Mouse (Mus musculus) ES-E14 (cell line): Measurements from ENCODE around the gene Eif2d. TPM values are rescaled to one million over a fixed set of nuclear protein-coding genes. Genes with fewer than 3 reads are reported as not detected.

Experiments used
- DNase-seq: peaks from one replicate; pipeline ENCODE4 v3.0.0-alpha.2; 2013; ENCODE audit warnings: low read depth, low spot score
- H3K27ac ChIP-seq: 2 replicates; pipeline ENCODE4 v1.5.1; 2012; ENCODE audit warnings: low read depth, mild to moderate bottlenecking, low read length, moderate library complexity, mixed read lengths; ENCODE audit not compliant: poor library complexity, insufficient read depth, severe bottlenecking
- H3K36me3 ChIP-seq: 2 replicates; pipeline ENCODE4 v1.6.1; 2012; ENCODE audit warnings: mild to moderate bottlenecking, low read length, moderate library complexity, mixed read lengths; ENCODE audit not compliant: control insufficient read depth, poor library complexity, insufficient read depth, severe bottlenecking
- H3K4me1 ChIP-seq, 2 experiments: fragments of 150-350 bp in 1 of 2; sonication (generic) in 1 of 2; 2 replicates each; pipeline ENCODE4 v1.6.1; 2012; ENCODE audit warnings: low read length in 2 of 2, mild to moderate bottlenecking in 1 of 2, mixed read lengths in 1 of 2; ENCODE audit not compliant: control insufficient read depth in 2 of 2, insufficient read depth in 2 of 2, poor library complexity in 1 of 2
- H3K4me3 ChIP-seq, 2 experiments: fragments of 150-350 bp in 1 of 2; sonication (generic) in 1 of 2; 2 replicates each; pipeline ENCODE4 v1.5.1; 2012; ENCODE audit warnings: low read length in 2 of 2, low read depth in 1 of 2, mild to moderate bottlenecking in 1 of 2, mixed read lengths in 1 of 2; ENCODE audit not compliant: insufficient read depth in 1 of 2, poor library complexity in 1 of 2, severe bottlenecking in 1 of 2
- H3K9ac ChIP-seq: 2 replicates; pipeline ENCODE4 v1.6.1; 2012; ENCODE audit warnings: low read depth, mild to moderate bottlenecking, low read length, mixed read lengths; ENCODE audit not compliant: poor library complexity, insufficient read depth, severe bottlenecking
- H3K9me3 ChIP-seq: fragments of 150-350 bp; sonication (generic); 2 replicates; pipeline ENCODE4 v1.6.1; 2012; ENCODE audit warnings: low read depth, mild to moderate bottlenecking, low read length; ENCODE audit not compliant: control insufficient read depth, insufficient read depth
- CHD2 ChIP-seq: IDR thresholded peaks from 2 replicates; pipeline ENCODE4 v1.6.1; 2014; ENCODE audit warnings: mild to moderate bottlenecking, low read depth, low read length, inconsistent platforms
- HCFC1 ChIP-seq: IDR thresholded peaks from 2 replicates; pipeline ENCODE4 v1.6.1; 2012; ENCODE audit warnings: low read length, inconsistent platforms, borderline replicate concordance; ENCODE audit not compliant: insufficient read depth
- MAFK ChIP-seq: IDR thresholded peaks from 2 replicates; pipeline ENCODE4 v1.6.1; 2014; ENCODE audit warnings: mild to moderate bottlenecking, low read depth, low read length, inconsistent platforms; ENCODE audit not compliant: insufficient read depth
- ZC3H11A ChIP-seq: IDR thresholded peaks from 2 replicates; pipeline ENCODE4 v1.6.1; 2012; ENCODE audit warnings: low read depth, mild to moderate bottlenecking, inconsistent platforms, low read length, borderline replicate concordance
- ZNF384 ChIP-seq: IDR thresholded peaks from 2 replicates; pipeline ENCODE4 v1.6.1; 2012; ENCODE audit warnings: low read depth, low read length, inconsistent platforms
- in situ Hi-C, 2 experiments: fragments of 600-800 bp; cut with MboI; formaldehyde crosslinking; loops; one replicate each; pipeline ENCODE4 v1.15.1; 2025; ENCODE audit warnings: low sequenced_read_pairs in 2 of 2, inconsistent platforms in 1 of 2; ENCODE audit not compliant: unreplicated experiment in 2 of 2
- total RNA-seq: library from RNA; depleted of rRNA; stranded (reverse); fragments of 300-350 nt; gene quantifications from 2 replicates; pipeline ENCODE4 v1.2.3, GENCODE M21; 2012

The Eif2d gene
- total RNA-seq, 1 experiment, result 64.5 TPM

GRCm38 (mm10) chr1:131206342-131206741 lies 53.4 kb downstream of the Eif2d start:
- no peak for DNase-seq
- Histone ChIP-seq H3K4me1 (no peaks in the 10 kb centered on the region), H3K36me3 (no peaks in the 10 kb centered on the region), H3K9ac (no peak overlapping the region), H3K4me3 (no peak overlapping the region), H3K9me3 (no peaks in the 10 kb centered on the region), H3K27ac (no peak overlapping the region)
- in situ Hi-C loops, result no loop called here
- TF ChIP-seq ZNF384, result no peak
- no peak for TF ChIP-seq CHD2
- TF ChIP-seq MAFK, result no peak
- no peak for TF ChIP-seq ZC3H11A
- TF ChIP-seq HCFC1, result no peak

- Histone ChIP-seq H3K4me1 (no peaks in the 10 kb centered on the region), H3K9me3 (no peaks in the 10 kb centered on the region), H3K36me3 (no peaks in the 10 kb centered on the region), H3K9ac (no peak overlapping the region), H3K4me3 (no peak overlapping the region), H3K27ac (no peak overlapping the region)
- no peak for TF ChIP-seq ZNF384
- no peak for TF ChIP-seq MAFK
- TF ChIP-seq ZC3H11A, result 0 out of 2 replicates have a peak, but pooled peaks have one; percentile 24
- no peak for TF ChIP-seq HCFC1
- TF ChIP-seq CHD2, result no peak
- in situ Hi-C loops, result no loop called here
- peak; percentile 24 for DNase-seq
Measured at GRCm38 (mm10) chr1:131207531-131207930, 54.5 kb downstream of the Eif2d start.

- H3K27ac ChIP-seq, result no peak overlapping the region
- in situ Hi-C loops, result no loop called here
Measured at GRCm38 (mm10) chr1:131208081-131208480, 55.1 kb downstream of the Eif2d start.

GRCm38 (mm10) chr1:131208800-131209199 lies 55.8 kb downstream of the Eif2d start:
- in situ Hi-C loops, result no loop called here
- Histone ChIP-seq H3K27ac (no peak overlapping the region), H3K36me3 (no peaks in the 10 kb centered on the region), H3K4me3 (no peak overlapping the region), H3K4me1 (no peaks in the 10 kb centered on the region), H3K9me3 (no peaks in the 10 kb centered on the region), H3K9ac (no peak overlapping the region)
- TF ChIP-seq HCFC1 (no peak), MAFK (no peak), ZC3H11A (no peak), ZNF384 (no peak), CHD2 (no peak)
- no peak for DNase-seq

More at GRCm38 (mm10) chr1:131208081-131208480, 55.1 kb downstream of the Eif2d start:
- Histone ChIP-seq H3K36me3 (no peaks in the 10 kb centered on the region), H3K4me1 (no peaks in the 10 kb centered on the region), H3K9me3 (no peaks in the 10 kb centered on the region), H3K4me3 (no peak overlapping the region), H3K9ac (no peak overlapping the region)
- no peak for DNase-seq
- no peak for TF ChIP-seq MAFK
- no peak for TF ChIP-seq ZNF384
- TF ChIP-seq ZC3H11A, result no peak
- no peak for TF ChIP-seq HCFC1
- TF ChIP-seq CHD2, result no peak

GRCm38 (mm10) chr1:131209971-131210426 lies 57.0 kb downstream of the Eif2d start:
- Histone ChIP-seq H3K36me3 (no peaks in the 10 kb centered on the region), H3K4me1 (no peaks in the 10 kb centered on the region), H3K9ac (no peak overlapping the region), H3K27ac (no peak overlapping the region), H3K4me3 (no peak overlapping the region), H3K9me3 (no peaks in the 10 kb centered on the region)
- no peak for DNase-seq
- in situ Hi-C loops, result no loop called here
- no peak for TF ChIP-seq ZNF384
- TF ChIP-seq CHD2, result no peak
- no peak for TF ChIP-seq HCFC1
- TF ChIP-seq ZC3H11A, result no peak
- TF ChIP-seq MAFK, result no peak
